Mouse (Mus musculus) embryo, embryonic 10 days (tissue): ENCODE measurements at regions not wholly inside any gene's neighbourhood (a gene's known extent, or its start where the extent isn't known, plus 50 kb on each side); places are given as distances from the start of the nearest gene placed in this dataset.

ENCODE experiments used
- DNase-seq: peaks from one replicate; pipeline ENCODE4 v3.0.0-alpha.2; 2015; ENCODE audit warnings: low spot score

- no peak for DNase-seq
Observed at GRCm38 (mm10) chr6:49990522-49990858, 119.6 kb upstream of the Mpp6 start.

- no peak for DNase-seq
Observed at GRCm38 (mm10) chr6:49999365-49999764, 110.7 kb upstream of the Mpp6 start.

- no peak for DNase-seq
Observed at GRCm38 (mm10) chr6:50008074-50008473, 102.0 kb upstream of the Mpp6 start.

- no peak for DNase-seq
Observed at GRCm38 (mm10) chr6:50008869-50009268, 101.2 kb upstream of the Mpp6 start.

GRCm38 (mm10) chr6:50009339-50009738 lies 100.7 kb upstream of the Mpp6 start:
- no peak for DNase-seq

- no peak for DNase-seq
Observed at GRCm38 (mm10) chr6:50009856-50010255, 100.2 kb upstream of the Mpp6 start.

- DNase-seq, result no peak
Observed at GRCm38 (mm10) chr6:50011071-50011470, 99.0 kb upstream of the Mpp6 start.

- DNase-seq, result no peak
Observed at GRCm38 (mm10) chr6:50011746-50012453, 98.1 kb upstream of the Mpp6 start.

GRCm38 (mm10) chr6:50013067-50013466 lies 97.0 kb upstream of the Mpp6 start:
- no peak for DNase-seq

- DNase-seq, result no peak
Observed at GRCm38 (mm10) chr6:50013842-50014241, 96.2 kb upstream of the Mpp6 start.

GRCm38 (mm10) chr6:50027981-50028380 lies 82.1 kb upstream of the Mpp6 start:
- DNase-seq, result no peak

GRCm38 (mm10) chr6:50029895-50030515 lies 80.0 kb upstream of the Mpp6 start:
- no peak for DNase-seq

GRCm38 (mm10) chr6:50031356-50031755 lies 78.7 kb upstream of the Mpp6 start:
- no peak for DNase-seq

- no peak for DNase-seq
Observed at GRCm38 (mm10) chr6:50032894-50033595, 77.0 kb upstream of the Mpp6 start.

- DNase-seq, result no peak
Observed at GRCm38 (mm10) chr6:50037614-50038013, 72.4 kb upstream of the Mpp6 start.

- no peak for DNase-seq
Observed at GRCm38 (mm10) chr6:50038369-50038768, 71.7 kb upstream of the Mpp6 start.

- DNase-seq, result no peak
Observed at GRCm38 (mm10) chr6:50041044-50041443, 69.0 kb upstream of the Mpp6 start.

GRCm38 (mm10) chr6:50042127-50042526 lies 67.9 kb upstream of the Mpp6 start:
- DNase-seq, result no peak

GRCm38 (mm10) chr6:50044165-50044564 lies 65.9 kb upstream of the Mpp6 start:
- DNase-seq, result no peak

GRCm38 (mm10) chr6:50046721-50047120 lies 63.3 kb upstream of the Mpp6 start:
- DNase-seq, result no peak

GRCm38 (mm10) chr6:50052416-50052815 lies 57.6 kb upstream of the Mpp6 start:
- DNase-seq, result no peak

GRCm38 (mm10) chr6:50053086-50053485 lies 57.0 kb upstream of the Mpp6 start:
- DNase-seq, result no peak

GRCm38 (mm10) chr6:50054233-50054632 lies 55.8 kb upstream of the Mpp6 start:
- no peak for DNase-seq
